Mouse (Mus musculus) adrenal gland (tissue): Measurements from ENCODE around the gene Mgat5.

Experiments used
- intact Hi-C: fragments of 180-260 bp; cut with DNase I; formaldehyde crosslinking; loops from one replicate; pipeline ENCODE4 v1.15.1; 2025

Mgat5 gene

GRCm38 (mm10) chr1:127216979-127217378 is 12.2 kb downstream of the Mgat5 start:
- intact Hi-C loops = no loop called here

GRCm38 (mm10) chr1:127217665-127218064 is 12.8 kb downstream of the Mgat5 start:
- intact Hi-C loops = no loop called here

- intact Hi-C loops = no loop called here
Measured at GRCm38 (mm10) chr1:127218182-127218581, 13.4 kb downstream of the Mgat5 start.

GRCm38 (mm10) chr1:127219161-127219560 is 14.3 kb downstream of the Mgat5 start:
- intact Hi-C loops = no loop called here

GRCm38 (mm10) chr1:127219621-127220020 is 14.8 kb downstream of the Mgat5 start:
- intact Hi-C loops = no loop called here

- intact Hi-C loops = no loop called here
Measured at GRCm38 (mm10) chr1:127221998-127222736, 17.4 kb downstream of the Mgat5 start.

- intact Hi-C loops = no loop called here
Measured at GRCm38 (mm10) chr1:127225060-127225459, 20.2 kb downstream of the Mgat5 start.

- intact Hi-C loops = no loop called here
Measured at GRCm38 (mm10) chr1:127229011-127229410, 24.2 kb downstream of the Mgat5 start.

GRCm38 (mm10) chr1:127230468-127230867 is 25.7 kb downstream of the Mgat5 start:
- intact Hi-C loops = no loop called here

- intact Hi-C loops = no loop called here
Measured at GRCm38 (mm10) chr1:127233191-127233651, 28.4 kb downstream of the Mgat5 start.

GRCm38 (mm10) chr1:127235157-127235556 is 30.3 kb downstream of the Mgat5 start:
- intact Hi-C loops = no loop called here

- intact Hi-C loops = no loop called here
Measured at GRCm38 (mm10) chr1:127236396-127236795, 31.6 kb downstream of the Mgat5 start.

- intact Hi-C loops = no loop called here
Measured at GRCm38 (mm10) chr1:127238871-127239314, 34.1 kb downstream of the Mgat5 start.

- intact Hi-C loops = no loop called here
Measured at GRCm38 (mm10) chr1:127239914-127240313, 35.1 kb downstream of the Mgat5 start.

- intact Hi-C loops = no loop called here
Measured at GRCm38 (mm10) chr1:127242151-127242887, 37.5 kb downstream of the Mgat5 start.

- intact Hi-C loops = no loop called here
Measured at GRCm38 (mm10) chr1:127242888-127243588, 38.2 kb downstream of the Mgat5 start.

GRCm38 (mm10) chr1:127244054-127244770 is 39.4 kb downstream of the Mgat5 start:
- intact Hi-C loops = no loop called here

GRCm38 (mm10) chr1:127246158-127246557 is 41.3 kb downstream of the Mgat5 start:
- intact Hi-C loops = no loop called here

- intact Hi-C loops = no loop called here
Measured at GRCm38 (mm10) chr1:127248433-127248832, 43.6 kb downstream of the Mgat5 start.

- intact Hi-C loops = no loop called here
Measured at GRCm38 (mm10) chr1:127249621-127250020, 44.8 kb downstream of the Mgat5 start.

- intact Hi-C loops = no loop called here
Measured at GRCm38 (mm10) chr1:127250313-127250712, 45.5 kb downstream of the Mgat5 start.
